Mouse (Mus musculus): ENCODE data around the gene Ddx20. TPM values are rescaled to one million over a fixed set of nuclear protein-coding genes. Genes with fewer than 3 reads are reported as not detected.

The Ddx20 gene
- polyA plus RNA-seq, 1 experiment from 2014 or later = 37.0 TPM

- WGBS = 28% methylated on average over 3 of the region's 3 CpGs
- Histone ChIP-seq H3K27me3 (ENCODE audit: control insufficient read depth, insufficient read depth, low read depth, low read length) (no peaks in the 10 kb centered on the region), H3K9me3 (ENCODE audit: control insufficient read depth, low read length) (no peaks in the 10 kb centered on the region), H3K9ac (ENCODE audit: low read length) (no peak overlapping the region), H3K4me3 (ENCODE audit: low read length) (no peak overlapping the region), H3K4me1 (replicated peaks; ENCODE audit: control insufficient read depth, insufficient read depth, low read length) (peaks cover 14% of the 10 kb centered on the region), H3K4me2 (ENCODE audit: low read depth, low read length) (no peak overlapping the region), H3K27ac (ENCODE audit: low read length) (no peak overlapping the region), H3K36me3 (ENCODE audit: control insufficient read depth, insufficient read depth, low read length) (no peaks in the 10 kb centered on the region)
- peak; percentile 37 for ATAC-seq (ENCODE audit: low read depth)
These were observed 12.0 kb upstream of the Ddx20 start for GRCm38 (mm10) chr3:105699241-105699933.

- WGBS = 43% methylated on average over 1 of the region's 1 CpGs
- Histone ChIP-seq H3K9ac (ENCODE audit: low read length) (no peak overlapping the region), H3K36me3 (ENCODE audit: control insufficient read depth, insufficient read depth, low read length) (no peaks in the 10 kb centered on the region), H3K9me3 (ENCODE audit: control insufficient read depth, low read length) (no peaks in the 10 kb centered on the region), H3K4me3 (ENCODE audit: low read length) (no peak overlapping the region), H3K4me2 (ENCODE audit: low read depth, low read length) (no peak overlapping the region), H3K27me3 (ENCODE audit: control insufficient read depth, insufficient read depth, low read depth, low read length) (no peaks in the 10 kb centered on the region; the same call in 1 of the 2 replicates), H3K27ac (ENCODE audit: low read length) (no peak overlapping the region), H3K4me1 (replicated peaks; ENCODE audit: control insufficient read depth, insufficient read depth, low read length) (peaks cover 11% of the 10 kb centered on the region)
- ATAC-seq (ENCODE audit: low read depth) = no peak
These were observed 10.9 kb upstream of the Ddx20 start for GRCm38 (mm10) chr3:105698311-105698710.

- H3K36me3 ChIP-seq (ENCODE audit: control insufficient read depth, insufficient read depth, low read length) = no peaks in the 10 kb centered on the region
- H3K27me3 ChIP-seq (ENCODE audit: control insufficient read depth, insufficient read depth, low read depth, low read length) = peaks cover 2% of the 10 kb centered on the region
- H3K9ac ChIP-seq (ENCODE audit: low read length) = no peak overlapping the region
- H3K4me3 ChIP-seq (ENCODE audit: low read length) = no peak overlapping the region
- peaks cover 11% of the 10 kb centered on the region for H3K4me1 ChIP-seq (replicated peaks; ENCODE audit: control insufficient read depth, insufficient read depth, low read length)
- ATAC-seq (ENCODE audit: low read depth) = no peak
- H3K9me3 ChIP-seq (ENCODE audit: control insufficient read depth, low read length) = no peaks in the 10 kb centered on the region
- no peak overlapping the region for H3K4me2 ChIP-seq (ENCODE audit: low read depth, low read length)
- no peak overlapping the region for H3K27ac ChIP-seq (ENCODE audit: low read length)
- 72% methylated on average over 5 of the region's 5 CpGs for WGBS
These were observed 9.7 kb upstream of the Ddx20 start for GRCm38 (mm10) chr3:105697148-105697441.

- H3K4me3 ChIP-seq (ENCODE audit: low read length) = no peak overlapping the region
- H3K36me3 ChIP-seq (ENCODE audit: control insufficient read depth, insufficient read depth, low read length) = no peaks in the 10 kb centered on the region
- H3K9me3 ChIP-seq (ENCODE audit: control insufficient read depth, low read length) = no peaks in the 10 kb centered on the region
- no peak overlapping the region for H3K4me2 ChIP-seq (ENCODE audit: low read depth, low read length)
- no peak overlapping the region for H3K9ac ChIP-seq (ENCODE audit: low read length)
- ATAC-seq (ENCODE audit: low read depth) = no peak
- WGBS = 54% methylated on average over 17 of the region's 17 CpGs
- H3K27me3 ChIP-seq (ENCODE audit: control insufficient read depth, insufficient read depth, low read depth, low read length) = peaks cover 2% of the 10 kb centered on the region
- peaks cover 11% of the 10 kb centered on the region for H3K4me1 ChIP-seq (replicated peaks; ENCODE audit: control insufficient read depth, insufficient read depth, low read length)
- no peak overlapping the region for H3K27ac ChIP-seq (ENCODE audit: low read length)
These were observed 9.2 kb upstream of the Ddx20 start for GRCm38 (mm10) chr3:105696387-105697147.

- Histone ChIP-seq H3K9ac (ENCODE audit: low read length) (no peak overlapping the region), H3K4me1 (replicated peaks; ENCODE audit: control insufficient read depth, insufficient read depth, low read length) (peaks cover 6% of the 10 kb centered on the region), H3K4me2 (ENCODE audit: low read depth, low read length) (no peak overlapping the region), H3K9me3 (ENCODE audit: control insufficient read depth, low read length) (no peaks in the 10 kb centered on the region), H3K4me3 (ENCODE audit: low read length) (no peak overlapping the region), H3K27me3 (ENCODE audit: control insufficient read depth, insufficient read depth, low read depth, low read length) (peaks cover 2% of the 10 kb centered on the region), H3K36me3 (ENCODE audit: control insufficient read depth, insufficient read depth, low read length) (no peaks in the 10 kb centered on the region), H3K27ac (ENCODE audit: low read length) (no peak overlapping the region)
- ATAC-seq (ENCODE audit: low read depth) = peak; percentile 39
- 35% methylated on average over 20 of the region's 20 CpGs for WGBS
These were observed 8.4 kb upstream of the Ddx20 start for GRCm38 (mm10) chr3:105695476-105696386.

GRCm38 (mm10) chr3:105693327-105694080 lies 6.1 kb upstream of the Ddx20 start:
- peaks cover 2% of the 10 kb centered on the region for H3K27me3 ChIP-seq (ENCODE audit: control insufficient read depth, insufficient read depth, low read depth, low read length)
- ATAC-seq (ENCODE audit: low read depth) = no peak
- no peak overlapping the region for H3K4me2 ChIP-seq (ENCODE audit: low read depth, low read length)
- 59% methylated on average over 14 of the region's 14 CpGs for WGBS
- no peaks in the 10 kb centered on the region for H3K4me1 ChIP-seq (replicated peaks; ENCODE audit: control insufficient read depth, insufficient read depth, low read length)
- H3K27ac ChIP-seq (ENCODE audit: low read length) = no peak overlapping the region
- no peaks in the 10 kb centered on the region for H3K9me3 ChIP-seq (ENCODE audit: control insufficient read depth, low read length)
- no peak overlapping the region for H3K4me3 ChIP-seq (ENCODE audit: low read length)
- no peaks in the 10 kb centered on the region for H3K36me3 ChIP-seq (ENCODE audit: control insufficient read depth, insufficient read depth, low read length)
- H3K9ac ChIP-seq (ENCODE audit: low read length) = no peak overlapping the region

- ATAC-seq (ENCODE audit: low read depth) = no peak
- H3K36me3 ChIP-seq (ENCODE audit: control insufficient read depth, insufficient read depth, low read length) = peaks cover 5% of the 10 kb centered on the region
- H3K9me3 ChIP-seq (ENCODE audit: control insufficient read depth, low read length) = no peaks in the 10 kb centered on the region
- H3K4me3 ChIP-seq (ENCODE audit: low read length) = no peak overlapping the region
- peaks cover 2% of the 10 kb centered on the region; the same call in 1 of the 2 replicates for H3K27me3 ChIP-seq (ENCODE audit: control insufficient read depth, insufficient read depth, low read depth, low read length)
- peaks cover 7% of the 10 kb centered on the region for H3K4me1 ChIP-seq (replicated peaks; ENCODE audit: control insufficient read depth, insufficient read depth, low read length)
- H3K4me2 ChIP-seq (ENCODE audit: low read depth, low read length) = no peak overlapping the region
- 84% methylated on average over 2 of the region's 2 CpGs for WGBS
- H3K9ac ChIP-seq (ENCODE audit: low read length) = no peak overlapping the region
- no peak overlapping the region for H3K27ac ChIP-seq (ENCODE audit: low read length)
These were observed 1.2 kb upstream of the Ddx20 start for GRCm38 (mm10) chr3:105688536-105688935.

GRCm38 (mm10) chr3:105686394-105687323 lies 715 bp downstream of the Ddx20 start:
- Histone ChIP-seq H3K27ac (ENCODE audit: low read length) (peak overlapping the region; percentile 75), H3K27me3 (ENCODE audit: control insufficient read depth, insufficient read depth, low read depth, low read length) (no peaks in the 10 kb centered on the region), H3K9me3 (ENCODE audit: control insufficient read depth, low read length) (no peaks in the 10 kb centered on the region), H3K4me2 (ENCODE audit: low read depth, low read length) (peak overlapping the region; percentile 77), H3K4me1 (replicated peaks; ENCODE audit: control insufficient read depth, insufficient read depth, low read length) (peaks cover 7% of the 10 kb centered on the region), H3K4me3 (ENCODE audit: low read length) (peak overlapping the region; percentile 97), H3K36me3 (ENCODE audit: control insufficient read depth, insufficient read depth, low read length) (peaks cover 15% of the 10 kb centered on the region), H3K9ac (ENCODE audit: low read length) (peak overlapping the region; percentile 97)
- WGBS = 6% methylated on average over 60 of the region's 60 CpGs
- ATAC-seq (ENCODE audit: low read depth) = no peak; the same call in 1 of the 2 replicates

Data from lung, embryonic 16.5 days (tissue).